ENCODE assay signal across 19 mouse cellular contexts in the genomic region with DNA sequence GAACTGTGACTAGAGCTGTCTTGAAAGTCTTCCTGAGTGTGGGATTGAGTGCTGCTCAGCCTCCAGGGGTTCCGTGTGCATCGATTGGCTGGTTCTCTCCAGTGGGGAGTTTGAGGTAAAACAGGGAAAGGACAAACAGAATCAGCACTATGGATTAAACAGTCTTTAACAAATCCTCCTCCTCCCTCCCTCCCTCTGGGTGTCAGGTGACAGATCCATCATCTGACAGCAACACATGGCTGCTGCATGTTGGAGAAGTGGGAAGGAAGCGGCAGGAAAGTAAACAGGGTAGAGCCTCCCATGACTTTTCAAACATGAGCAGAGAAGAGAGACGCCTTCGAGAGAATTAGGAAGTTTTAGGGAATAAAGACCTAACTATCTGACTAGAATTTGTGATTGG. TPM values are rescaled to one million over a fixed set of nuclear protein-coding genes. Genes with fewer than 3 reads are reported as not detected.
DNase-seq lines count a peak whose midpoint lies in the region; ATAC-seq and TF ChIP-seq lines count a peak whose summit lies in the region.
"Had no signal": no experiment of that assay in that cellular context is flagged by ENCODE, and none has a peak within 500 bp of the region (broad histone marks: within the 10 kb centered on the region; RNA-seq: fewer than 3 reads in every experiment).

No protein-coding gene starts in this region.

- H3K4me2 ChIP-seq in hindbrain, postnatal 0 days (ENCODE audit: low read depth, low read length) = no peak overlapping the region
- H3K4me2 ChIP-seq in midbrain, embryonic 11.5 days = no peak overlapping the region
- no peak overlapping the region for H3K4me2 ChIP-seq in midbrain, embryonic 14.5 days (ENCODE audit: low read length)
- H3K4me2 ChIP-seq: forebrain, embryonic 13.5 days; limb, embryonic 12.5 days; neural tube, embryonic 13.5 days had no signal

- no peaks in the 10 kb centered on the region for H3K4me1 ChIP-seq in hindbrain, embryonic 10.5 days (replicated peaks)
- H3K4me1 ChIP-seq in hindbrain, postnatal 0 days (ENCODE audit: insufficient read depth, low read length) = no peaks in the 10 kb centered on the region
- no peaks in the 10 kb centered on the region for H3K4me1 ChIP-seq in midbrain, embryonic 11.5 days (ENCODE audit: control insufficient read depth, insufficient read depth, low read length)
- no peaks in the 10 kb centered on the region for H3K4me1 ChIP-seq in midbrain, embryonic 14.5 days (ENCODE audit: control insufficient read depth, insufficient read depth, low read length)
- H3K4me1 ChIP-seq: forebrain, embryonic 13.5 days; limb, embryonic 12.5 days; midbrain, embryonic 10.5 days; neural tube, embryonic 13.5 days had no signal

- no peaks in the 10 kb centered on the region for H3K9me3 ChIP-seq in hindbrain, embryonic 10.5 days
- no peaks in the 10 kb centered on the region for H3K9me3 ChIP-seq in hindbrain, postnatal 0 days (ENCODE audit: low read length)
- H3K9me3 ChIP-seq in midbrain, embryonic 11.5 days (ENCODE audit: control insufficient read depth, low read length) = no peaks in the 10 kb centered on the region
- H3K9me3 ChIP-seq in midbrain, embryonic 14.5 days (ENCODE audit: control insufficient read depth, low read length) = no peaks in the 10 kb centered on the region
- H3K9me3 ChIP-seq: forebrain, embryonic 13.5 days; limb, embryonic 12.5 days; midbrain, embryonic 10.5 days; neural tube, embryonic 13.5 days had no signal

- DNase-seq in hindbrain, embryonic 10.5 days (ENCODE audit: low spot score) = peak; percentile 8
- no peak for DNase-seq in hindbrain, postnatal 0 days (ENCODE audit: low spot score)
- DNase-seq in midbrain, embryonic 11.5 days (ENCODE audit: low spot score, missing footprints) = no peak
- no peak for DNase-seq in midbrain, embryonic 14.5 days
- DNase-seq in embryo, embryonic 10.5 days (ENCODE audit: low spot score) = peak; percentile 38
- DNase-seq in mesoderm, embryonic 11.5 days (ENCODE audit: low read depth, low spot score) = peak; percentile 17
- no peak for DNase-seq in right cerebral cortex, adult 18-20 months
- DNase-seq: adrenal gland, postnatal 10 days; cerebellum, adult 11 months; cerebellum, postnatal 10 days; gastrocnemius, postnatal 25 days; lung, adult 2 months; lung, postnatal 4 days; right cerebral cortex, postnatal 4 days; thymus, postnatal 14 days had no signal

- no peak overlapping the region for H3K4me3 ChIP-seq in hindbrain, embryonic 10.5 days
- no peak overlapping the region for H3K4me3 ChIP-seq in hindbrain, postnatal 0 days (ENCODE audit: low read length)
- H3K4me3 ChIP-seq in midbrain, embryonic 11.5 days (ENCODE audit: low read depth, low read length) = no peak overlapping the region
- H3K4me3 ChIP-seq in midbrain, embryonic 14.5 days (replicated peaks; ENCODE audit: low read depth, low read length) = no peak overlapping the region
- H3K4me3 ChIP-seq: forebrain, embryonic 13.5 days; limb, embryonic 12.5 days; midbrain, embryonic 10.5 days; neural tube, embryonic 13.5 days had no signal

- peaks cover 79% of the 10 kb centered on the region for H3K36me3 ChIP-seq in hindbrain, embryonic 10.5 days
- H3K36me3 ChIP-seq in hindbrain, postnatal 0 days (ENCODE audit: insufficient read depth, low read length) = peaks cover 35% of the 10 kb centered on the region; the same call in 1 of the 2 replicates
- H3K36me3 ChIP-seq in midbrain, embryonic 11.5 days (ENCODE audit: control insufficient read depth, insufficient read depth, low read length) = 0 out of 2 replicates have a peak, but pooled peaks cover 2% of the 10 kb centered on the region
- peaks cover 53% of the 10 kb centered on the region for H3K36me3 ChIP-seq in midbrain, embryonic 14.5 days (ENCODE audit: control insufficient read depth, insufficient read depth, low read length)

- TF ChIP-seq CTCF in hindbrain, postnatal 0 days (IDR thresholded peaks at IDR 0.05; ENCODE audit: low read depth) = no peak

- no peak for ATAC-seq in hindbrain, postnatal 0 days
- ATAC-seq in midbrain, embryonic 11.5 days (ENCODE audit: low FRiP score) = peak; percentile 40; the same call in 1 of the 2 replicates
- no peak for ATAC-seq in midbrain, embryonic 14.5 days (ENCODE audit: low FRiP score, low TSS enrichment)
- ATAC-seq: forebrain, embryonic 13.5 days had no signal

- WGBS in hindbrain, embryonic 10.5 days = 77% methylated on average over 5 of the region's 5 CpGs
- 78% methylated on average over 5 of the region's 5 CpGs for WGBS in hindbrain, postnatal 0 days
- 88% methylated on average over 5 of the region's 5 CpGs for whole genome bisulfite sequencing in midbrain, embryonic 11.5 days
- WGBS in midbrain, embryonic 14.5 days = 87% methylated on average over 5 of the region's 5 CpGs

- H3K27me3 ChIP-seq in hindbrain, embryonic 10.5 days (ENCODE audit: insufficient read depth, poor library complexity, severe bottlenecking) = no peaks in the 10 kb centered on the region
- H3K27me3 ChIP-seq in hindbrain, postnatal 0 days (ENCODE audit: insufficient read depth, low read length) = no peaks in the 10 kb centered on the region
- H3K27me3 ChIP-seq in midbrain, embryonic 11.5 days (ENCODE audit: control insufficient read depth, insufficient read depth, low read length) = no peaks in the 10 kb centered on the region
- H3K27me3 ChIP-seq in midbrain, embryonic 14.5 days (ENCODE audit: control insufficient read depth, insufficient read depth, low read length) = no peaks in the 10 kb centered on the region
- H3K27me3 ChIP-seq: forebrain, embryonic 13.5 days; limb, embryonic 12.5 days; neural tube, embryonic 13.5 days had no signal

- no peak overlapping the region for H3K9ac ChIP-seq in hindbrain, postnatal 0 days (replicated peaks; ENCODE audit: low read length)
- H3K9ac ChIP-seq in midbrain, embryonic 11.5 days (ENCODE audit: low read length) = no peak overlapping the region
- H3K9ac ChIP-seq in midbrain, embryonic 14.5 days (replicated peaks; ENCODE audit: low read length) = no peak overlapping the region
- H3K9ac ChIP-seq: forebrain, embryonic 13.5 days; limb, embryonic 12.5 days; neural tube, embryonic 13.5 days had no signal

- no peak overlapping the region for H3K27ac ChIP-seq in hindbrain, embryonic 10.5 days
- H3K27ac ChIP-seq in hindbrain, postnatal 0 days = no peak overlapping the region
- H3K27ac ChIP-seq in midbrain, embryonic 11.5 days (ENCODE audit: low read depth, low read length) = no peak overlapping the region
- H3K27ac ChIP-seq in midbrain, embryonic 14.5 days (replicated peaks; ENCODE audit: low read depth, low read length) = no peak overlapping the region
- H3K27ac ChIP-seq: forebrain, embryonic 13.5 days; limb, embryonic 12.5 days; midbrain, embryonic 10.5 days; neural tube, embryonic 13.5 days had no signal

RNA-seq across cellular contexts. Expression of a gene that starts 59.4 kb away (rescaled TPM):
- 23.4 and 25.8 TPM in 2 replicates for polyA plus RNA-seq in hindbrain, embryonic 10.5 days (2016; fragmentation: Nextera tagmentation; extraction: Ambion mirVana)
- total RNA-seq in hindbrain, postnatal 0 days (2014; rRNA removed) = 33.8 and 36.0 TPM in 2 replicates
- polyA plus RNA-seq in hindbrain, postnatal 0 days (2015; fragmentation: Nextera tagmentation; extraction: Ambion mirVana) = 13.2 and 14.4 TPM in 2 replicates
- 39.2 and 40.8 TPM in 2 replicates for polyA plus RNA-seq in midbrain, embryonic 11.5 days (2014; fragmentation: Nextera tagmentation; extraction: Ambion mirVana)
- polyA plus RNA-seq in midbrain, embryonic 14.5 days (2014; fragmentation: Nextera tagmentation; extraction: Ambion mirVana) = 28.5 and 29.8 TPM in 2 replicates

Comparison
In these comparisons a context has a peak if more than half of its experiments do, and no peak if none do; other contexts are left out.
1. DNase-seq: peak in hindbrain, embryonic 10.5 days (single experiment), embryo, embryonic 10.5 days (single experiment) and mesoderm, embryonic 11.5 days (single experiment); none in hindbrain, postnatal 0 days (single experiment), midbrain, embryonic 11.5 days (single experiment), midbrain, embryonic 14.5 days (single experiment) and right cerebral cortex, adult 18-20 months (single experiment).